Mouse (Mus musculus): ENCODE measurements around the gene Ifna4. TPM values are rescaled to one million over a fixed set of nuclear protein-coding genes. Genes with fewer than 3 reads are reported as not detected.

Ifna4 gene
- total RNA-seq, 2 experiments from 2014 or later, result not detected

- DNase-seq (ENCODE audit: low spot score in 2 of 2), result no peak
Measured at GRCm38 (mm10) chr4:88865011-88865569, 23.4 kb downstream of the Ifna4 start.

- DNase-seq (ENCODE audit: low spot score in 2 of 2), result peak; percentile 68 to 69
Measured at GRCm38 (mm10) chr4:88867366-88867925, 25.8 kb downstream of the Ifna4 start.

GRCm38 (mm10) chr4:88867926-88868911, 26.6 kb downstream of the Ifna4 start:
- DNase-seq (ENCODE audit: low spot score in 2 of 2), result peak in 1 of 2 experiments; percentile 8

- DNase-seq (ENCODE audit: low spot score in 2 of 2), result peak in 1 of 2 experiments; percentile 8
Measured at GRCm38 (mm10) chr4:88872691-88873090, 31.0 kb downstream of the Ifna4 start.

GRCm38 (mm10) chr4:88875435-88876095, 33.9 kb downstream of the Ifna4 start:
- no peak for DNase-seq (ENCODE audit: low spot score in 2 of 2)

- DNase-seq (ENCODE audit: low spot score in 2 of 2), result no peak
Measured at GRCm38 (mm10) chr4:88876520-88876919, 34.9 kb downstream of the Ifna4 start.

GRCm38 (mm10) chr4:88878246-88878645, 36.6 kb downstream of the Ifna4 start:
- DNase-seq (ENCODE audit: low spot score in 2 of 2), result no peak

GRCm38 (mm10) chr4:88878772-88879171, 37.1 kb downstream of the Ifna4 start:
- DNase-seq (ENCODE audit: low spot score in 2 of 2), result no peak

GRCm38 (mm10) chr4:88880101-88880500, 38.4 kb downstream of the Ifna4 start, which contains the start of gene Ifne:
TSS of gene Ifne (minus strand) at chr4:88880201.
- DNase-seq (ENCODE audit: low spot score in 2 of 2), result no peak

GRCm38 (mm10) chr4:88888236-88888635, 46.6 kb downstream of the Ifna4 start:
- no peak for DNase-seq (ENCODE audit: low spot score in 2 of 2)

Other genes starting within 250 kb of the Ifna4 start
- not detected for gene Ifna9, start 249.5 kb upstream of the Ifna4 start, total RNA-seq (2021)
- gene Ifna12, start 238.5 kb upstream of the Ifna4 start, total RNA-seq (2021), result not detected
- gene C87499, start 207.4 kb upstream of the Ifna4 start, total RNA-seq (2021), result not detected
- gene Ifna13, start 197.4 kb upstream of the Ifna4 start, total RNA-seq (2021), result not detected
- gene Ifna16, start 164.9 kb upstream of the Ifna4 start, total RNA-seq (2021), result not detected
- gene Ifna2, start 157.9 kb upstream of the Ifna4 start, total RNA-seq (2021), result not detected
- not detected for gene Ifnab, start 150.5 kb upstream of the Ifna4 start, total RNA-seq (2021)
- gene Gm26566, start 120.1 kb upstream of the Ifna4 start, total RNA-seq (2021), result under 1 TPM in 1 of 2 experiments, not detected in 1; 0.40 TPM
- gene Klhl9, start 119.4 kb upstream of the Ifna4 start, total RNA-seq (2021), result 10 to 100 TPM; 77.8 to 85.0 TPM
- not detected for gene Gm13271, start 87.0 kb upstream of the Ifna4 start, total RNA-seq (2021)
- not detected for gene Gm13283, start 81.7 kb upstream of the Ifna4 start, total RNA-seq (2021)
- not detected for gene Gm13290, start 68.0 kb upstream of the Ifna4 start, total RNA-seq (2021)
- not detected for gene Gm13289, start 64.9 kb upstream of the Ifna4 start, total RNA-seq (2021)
- gene Gm13272, start 62.0 kb upstream of the Ifna4 start, total RNA-seq (2021), result not detected
- gene Ifnz, start 59.7 kb upstream of the Ifna4 start, total RNA-seq (2021), result not detected
- gene Gm13276, start 56.2 kb upstream of the Ifna4 start, total RNA-seq (2021), result not detected
- not detected for gene Gm13277, start 53.2 kb upstream of the Ifna4 start, total RNA-seq (2021)
- gene Gm13278, start 50.3 kb upstream of the Ifna4 start, total RNA-seq (2021), result not detected
- gene Gm13275, start 47.4 kb upstream of the Ifna4 start, total RNA-seq (2021), result not detected
- gene Gm13279, start 44.5 kb upstream of the Ifna4 start, total RNA-seq (2021), result not detected
- gene Gm13285, start 42.2 kb upstream of the Ifna4 start, total RNA-seq (2021), result not detected
- not detected for gene Gm13287, start 38.6 kb upstream of the Ifna4 start, total RNA-seq (2021)
- gene Gm13288, start 36.3 kb upstream of the Ifna4 start, total RNA-seq (2021), result not detected
- gene Ifna7, start 25.6 kb upstream of the Ifna4 start, total RNA-seq (2021), result not detected
- not detected for gene Ifna11, start 21.9 kb upstream of the Ifna4 start, total RNA-seq (2021)
- gene Ifna6, start 14.4 kb upstream of the Ifna4 start, total RNA-seq (2021), result not detected
- not detected for gene Ifna5, start 6.3 kb upstream of the Ifna4 start, total RNA-seq (2021)
- not detected for gene Ifna1, start 8.2 kb downstream of the Ifna4 start, total RNA-seq (2021)
- not detected for gene Ifne, start 38.3 kb downstream of the Ifna4 start, total RNA-seq (2021)